Mouse (Mus musculus) lung, embryonic 16.5 days (tissue): ENCODE measurements at regions not wholly inside any gene's neighbourhood (a gene's known extent, or its start where the extent isn't known, plus 50 kb on each side); places are given as distances from the start of the nearest gene placed in this dataset.
"Not testable (repeated sequence)": the region's sequence is repeated elsewhere in the genome, so short reads cannot be mapped to it uniquely, and the experiment has no call there.

Experiments used
- ATAC-seq: fragments of 200-750 bp; cut with Nextera tagmentation; 2 replicates; pipeline ENCODE4 v1.8.0; 2017; ENCODE audit warnings: low read depth, mild to moderate bottlenecking, moderate library complexity
- H3K27ac ChIP-seq: fragments of 300-500 bp; sonication (generic); 2 replicates; pipeline ENCODE4 v1.5.1; 2014; ENCODE audit warnings: mild to moderate bottlenecking, control low read depth, low read length
- H3K27me3 ChIP-seq: fragments of 300-500 bp; sonication (generic); 2 replicates; pipeline ENCODE4 v1.6.1; 2014; ENCODE audit warnings: low read depth, low read length, mixed read lengths; ENCODE audit not compliant: control insufficient read depth, insufficient read depth
- H3K36me3 ChIP-seq: fragments of 300-500 bp; sonication (generic); 2 replicates; pipeline ENCODE4 v1.6.1; 2014; ENCODE audit warnings: low read length; ENCODE audit not compliant: control insufficient read depth, insufficient read depth
- H3K4me1 ChIP-seq: fragments of 300-500 bp; sonication (generic); replicated peaks from 2 replicates; pipeline ENCODE4 v1.6.1; 2014; ENCODE audit warnings: low read length, mixed read lengths; ENCODE audit not compliant: control insufficient read depth, insufficient read depth
- H3K4me2 ChIP-seq: fragments of 300-500 bp; sonication (generic); 2 replicates; pipeline ENCODE4 v1.6.1; 2014; ENCODE audit warnings: low read depth, low read length, control low read depth
- H3K4me3 ChIP-seq: fragments of 300-500 bp; sonication (generic); 2 replicates; pipeline ENCODE4 v1.5.1; 2014; ENCODE audit warnings: mild to moderate bottlenecking, low read length, control low read depth
- H3K9ac ChIP-seq: fragments of 300-500 bp; sonication (generic); 2 replicates; pipeline ENCODE4 v1.6.1; 2014; ENCODE audit warnings: low read length, control low read depth
- H3K9me3 ChIP-seq: fragments of 300-500 bp; sonication (generic); 2 replicates; pipeline ENCODE4 v1.6.1; 2016; ENCODE audit warnings: low read length; ENCODE audit not compliant: control insufficient read depth
- WGBS: fragments of 180-500 bp; shearing (Covaris S2); extraction: QIAGEN DNeasy Blood & Tissue Kit; methylation state at CpG from one replicate; pipeline ENCODE4 v1.1.7; 2014; 5-methylcytosine and 5-hydroxymethylcytosine counted together

GRCm38 (mm10) chr10:57046891-57047290 is 439.3 kb upstream of the Hsf2 start:
- Histone ChIP-seq H3K9ac (no peak overlapping the region), H3K9me3 (no peaks in the 10 kb centered on the region), H3K4me2 (no peak overlapping the region), H3K36me3 (no peaks in the 10 kb centered on the region), H3K4me3 (no peak overlapping the region), H3K27me3 (no peaks in the 10 kb centered on the region), H3K4me1 (no peaks in the 10 kb centered on the region), H3K27ac (no peak overlapping the region)
- ATAC-seq, result no peak
- 34% methylated on average over 2 of the region's 2 CpGs for WGBS

- no peak overlapping the region for H3K4me2 ChIP-seq
Measured at GRCm38 (mm10) chr10:57047719-57048118, 438.5 kb upstream of the Hsf2 start.

GRCm38 (mm10) chr10:57053375-57053774 is 432.8 kb upstream of the Hsf2 start:
- H3K4me2 ChIP-seq, ATAC-seq, H3K36me3 ChIP-seq, H3K4me3 ChIP-seq, H3K4me1 ChIP-seq, H3K27ac ChIP-seq, H3K9me3 ChIP-seq, H3K9ac ChIP-seq, H3K27me3 ChIP-seq: not testable (repeated sequence)
- 79% methylated on average over 2 of the region's 2 CpGs for WGBS

More at GRCm38 (mm10) chr10:57047719-57048118, 438.5 kb upstream of the Hsf2 start:
- ATAC-seq, result no peak
- Histone ChIP-seq H3K9ac (no peak overlapping the region), H3K4me1 (no peaks in the 10 kb centered on the region), H3K27ac (no peak overlapping the region), H3K27me3 (no peaks in the 10 kb centered on the region), H3K36me3 (no peaks in the 10 kb centered on the region), H3K9me3 (no peaks in the 10 kb centered on the region), H3K4me3 (no peak overlapping the region)

- Histone ChIP-seq H3K4me3 (no peak overlapping the region), H3K27ac (no peak overlapping the region), H3K9me3 (no peaks in the 10 kb centered on the region), H3K4me2 (no peak overlapping the region), H3K36me3 (no peaks in the 10 kb centered on the region), H3K4me1 (no peaks in the 10 kb centered on the region), H3K27me3 (no peaks in the 10 kb centered on the region), H3K9ac (no peak overlapping the region)
- WGBS, result 93% methylated on average over 2 of the region's 2 CpGs
- no peak for ATAC-seq
Measured at GRCm38 (mm10) chr10:57090131-57090530, 396.1 kb upstream of the Hsf2 start.

GRCm38 (mm10) chr10:57095920-57096319 is 390.3 kb upstream of the Hsf2 start:
- Histone ChIP-seq H3K4me2 (no peak overlapping the region), H3K4me3 (no peak overlapping the region), H3K27me3 (no peaks in the 10 kb centered on the region), H3K4me1 (no peaks in the 10 kb centered on the region), H3K36me3 (no peaks in the 10 kb centered on the region), H3K9me3 (no peaks in the 10 kb centered on the region), H3K9ac (no peak overlapping the region), H3K27ac (no peak overlapping the region)
- no peak for ATAC-seq
- 76% methylated on average over 3 of the region's 3 CpGs for WGBS

- H3K27ac ChIP-seq, result no peak overlapping the region
- no peaks in the 10 kb centered on the region for H3K9me3 ChIP-seq
- H3K36me3 ChIP-seq, result no peaks in the 10 kb centered on the region
- WGBS, result 83% methylated on average over 2 of the region's 2 CpGs
- H3K9ac ChIP-seq, result no peak overlapping the region
- H3K4me2 ChIP-seq, result no peak overlapping the region
- no peaks in the 10 kb centered on the region for H3K4me1 ChIP-seq
- no peak overlapping the region for H3K4me3 ChIP-seq
- ATAC-seq, result no peak
- no peaks in the 10 kb centered on the region for H3K27me3 ChIP-seq
Measured at GRCm38 (mm10) chr10:57113359-57113758, 372.8 kb upstream of the Hsf2 start.

- H3K36me3 ChIP-seq, result no peaks in the 10 kb centered on the region
- no peaks in the 10 kb centered on the region for H3K27me3 ChIP-seq
- H3K4me3 ChIP-seq, result no peak overlapping the region
- H3K4me1 ChIP-seq, result no peaks in the 10 kb centered on the region
- no peaks in the 10 kb centered on the region for H3K9me3 ChIP-seq
- H3K4me2 ChIP-seq, result no peak overlapping the region
- no peak overlapping the region for H3K27ac ChIP-seq
- no peak overlapping the region for H3K9ac ChIP-seq
- no peak for ATAC-seq
- WGBS, result 85% methylated on average over 8 of the region's 8 CpGs
Measured at GRCm38 (mm10) chr10:57114696-57115271, 371.4 kb upstream of the Hsf2 start.

GRCm38 (mm10) chr10:57121514-57121913 is 364.7 kb upstream of the Hsf2 start:
- Histone ChIP-seq H3K9me3 (no peaks in the 10 kb centered on the region), H3K9ac (no peak overlapping the region), H3K36me3 (no peaks in the 10 kb centered on the region), H3K4me2 (no peak overlapping the region), H3K27ac (no peak overlapping the region), H3K27me3 (no peaks in the 10 kb centered on the region), H3K4me1 (no peaks in the 10 kb centered on the region), H3K4me3 (no peak overlapping the region)
- 59% methylated on average over 1 of the region's 1 CpGs for WGBS
- no peak for ATAC-seq

- Histone ChIP-seq H3K9me3 (no peaks in the 10 kb centered on the region), H3K4me1 (no peaks in the 10 kb centered on the region), H3K4me2 (no peak overlapping the region), H3K4me3 (no peak overlapping the region), H3K27me3 (no peaks in the 10 kb centered on the region), H3K36me3 (no peaks in the 10 kb centered on the region), H3K9ac (no peak overlapping the region), H3K27ac (no peak overlapping the region)
- no peak for ATAC-seq
- 75% methylated on average over 3 of the region's 3 CpGs for WGBS
Measured at GRCm38 (mm10) chr10:57127185-57127584, 359.0 kb upstream of the Hsf2 start.

- Histone ChIP-seq H3K9ac (no peak overlapping the region), H3K4me2 (no peak overlapping the region), H3K9me3 (no peaks in the 10 kb centered on the region), H3K27ac (peak overlapping the region; percentile 64), H3K27me3 (no peaks in the 10 kb centered on the region), H3K36me3 (no peaks in the 10 kb centered on the region), H3K4me1 (0 out of 2 replicates have a peak, but pooled peaks cover 2% of the 10 kb centered on the region), H3K4me3 (no peak overlapping the region)
- ATAC-seq, result peak; percentile 65
- 47% methylated on average over 4 of the region's 4 CpGs for WGBS
Measured at GRCm38 (mm10) chr10:57156426-57156825, 329.8 kb upstream of the Hsf2 start.
